Mouse (Mus musculus): ENCODE measurements around the gene Scamp2. TPM values are rescaled to one million over a fixed set of nuclear protein-coding genes. Genes with fewer than 3 reads are reported as not detected.

Gene Scamp2
- polyA plus RNA-seq, 1 experiment = 38.3 TPM

GRCm38 (mm10) chr9:57627892-57628291 lies 67.1 kb downstream of the Scamp2 start:
- no peak overlapping the region for H3K4me3 ChIP-seq
- H3K4me2 ChIP-seq (ENCODE audit: low read depth) = no peak overlapping the region
- H3K79me2 ChIP-seq (ENCODE audit: control insufficient read depth, insufficient read depth) = peaks cover 14% of the 10 kb centered on the region
- H3K36me3 ChIP-seq (ENCODE audit: control insufficient read depth, insufficient read depth) = peaks cover 15% of the 10 kb centered on the region
- no peaks in the 10 kb centered on the region for H3K27me3 ChIP-seq (ENCODE audit: control insufficient read depth, insufficient read depth, insufficient read length)
- TF ChIP-seq SRF (IDR thresholded peaks at IDR 0.05; ENCODE audit: control insufficient read depth, insufficient read length, low read depth) (no peak), TCF12 (IDR thresholded peaks at IDR 0.05; ENCODE audit: insufficient read depth, poor library complexity, severe bottlenecking) (no peak), MYOD1 (IDR thresholded peaks at IDR 0.05; ENCODE audit: control insufficient read depth in 1 of 3, insufficient read length in 2 of 3, low read depth in 2 of 3) (no peak), MYOG (IDR thresholded peaks at IDR 0.05; ENCODE audit: control insufficient read depth in 1 of 3, insufficient read depth in 1 of 3, insufficient read length in 2 of 3, low read depth in 2 of 3) (no peak), REST (IDR thresholded peaks at IDR 0.05; ENCODE audit: insufficient read depth, insufficient read length) (no peak), POLR2A (IDR thresholded peaks at IDR 0.05; ENCODE audit: insufficient read length, low read depth) (no peak), TCF3 (IDR thresholded peaks at IDR 0.05; ENCODE audit: insufficient read length, low read depth) (no peak)
- H3ac ChIP-seq (ENCODE audit: control insufficient read depth, insufficient read length) = no peak overlapping the region

- H3K27me3 ChIP-seq (ENCODE audit: control insufficient read depth, insufficient read depth, insufficient read length) = no peaks in the 10 kb centered on the region
- peaks cover 18% of the 10 kb centered on the region for H3K79me2 ChIP-seq (ENCODE audit: control insufficient read depth, insufficient read depth)
- TF ChIP-seq TCF3 (IDR thresholded peaks at IDR 0.05; ENCODE audit: insufficient read length, low read depth) = no peak
- TF ChIP-seq MYOG (IDR thresholded peaks at IDR 0.05; ENCODE audit: control insufficient read depth in 1 of 3, insufficient read depth in 1 of 3, insufficient read length in 2 of 3, low read depth in 2 of 3) = no peak
- TF ChIP-seq USF1 (IDR thresholded peaks at IDR 0.05; ENCODE audit: low read depth) = no peak
- TF ChIP-seq TCF12 (IDR thresholded peaks at IDR 0.05; ENCODE audit: insufficient read depth, poor library complexity, severe bottlenecking) = no peak
- no peak for TF ChIP-seq POLR2AphosphoS2 (IDR thresholded peaks at IDR 0.05; ENCODE audit: insufficient read length, low read depth)
- no peak for TF ChIP-seq REST (IDR thresholded peaks at IDR 0.05; ENCODE audit: insufficient read depth, insufficient read length)
- no peak for TF ChIP-seq CEBPB (IDR thresholded peaks at IDR 0.05; ENCODE audit: insufficient read depth, poor library complexity, severe bottlenecking)
- TF ChIP-seq E2F4 (IDR thresholded peaks at IDR 0.05; ENCODE audit: insufficient read depth) = no peak
- no peak for TF ChIP-seq POLR2A (IDR thresholded peaks at IDR 0.05; ENCODE audit: insufficient read length, low read depth)
- TF ChIP-seq MYOD1 (IDR thresholded peaks at IDR 0.05; ENCODE audit: control insufficient read depth in 1 of 3, insufficient read length in 2 of 3, low read depth in 2 of 3) = no peak
- no peak for TF ChIP-seq MAX (IDR thresholded peaks at IDR 0.05; ENCODE audit: low read depth)
- TF ChIP-seq SRF (IDR thresholded peaks at IDR 0.05; ENCODE audit: control insufficient read depth, insufficient read length, low read depth) = no peak
- H3K4me2 ChIP-seq (ENCODE audit: low read depth) = no peak overlapping the region
- peaks cover 15% of the 10 kb centered on the region for H3K36me3 ChIP-seq (ENCODE audit: control insufficient read depth, insufficient read depth)
- no peak overlapping the region for H3ac ChIP-seq (ENCODE audit: control insufficient read depth, insufficient read length)
- no peak overlapping the region for H3K4me3 ChIP-seq
Measured at GRCm38 (mm10) chr9:57628717-57629116, 68.0 kb downstream of the Scamp2 start.

GRCm38 (mm10) chr9:57629118-57629874 lies 68.6 kb downstream of the Scamp2 start:
- Histone ChIP-seq H3K27me3 (ENCODE audit: control insufficient read depth, insufficient read depth, insufficient read length) (no peaks in the 10 kb centered on the region), H3ac (ENCODE audit: control insufficient read depth, insufficient read length) (no peak overlapping the region), H3K4me3 (no peak overlapping the region), H3K79me2 (ENCODE audit: control insufficient read depth, insufficient read depth) (peaks cover 22% of the 10 kb centered on the region), H3K4me2 (ENCODE audit: low read depth) (no peak overlapping the region), H3K36me3 (ENCODE audit: control insufficient read depth, insufficient read depth) (peaks cover 15% of the 10 kb centered on the region)
- TF ChIP-seq MAX (IDR thresholded peaks at IDR 0.05; ENCODE audit: low read depth) = no peak
- TF ChIP-seq SRF (IDR thresholded peaks at IDR 0.05; ENCODE audit: control insufficient read depth, insufficient read length, low read depth) = no peak
- TF ChIP-seq CEBPB (IDR thresholded peaks at IDR 0.05; ENCODE audit: insufficient read depth, poor library complexity, severe bottlenecking) = no peak
- TF ChIP-seq USF1 (IDR thresholded peaks at IDR 0.05; ENCODE audit: low read depth) = no peak
- TF ChIP-seq TCF3 (IDR thresholded peaks at IDR 0.05; ENCODE audit: insufficient read length, low read depth) = no peak

GRCm38 (mm10) chr9:57633481-57634024 lies 72.8 kb downstream of the Scamp2 start:
- Histone ChIP-seq H3K79me2 (ENCODE audit: control insufficient read depth, insufficient read depth) (peaks cover 63% of the 10 kb centered on the region), H3ac (ENCODE audit: control insufficient read depth, insufficient read length) (no peak overlapping the region), H3K4me2 (ENCODE audit: low read depth) (peak overlapping the region; percentile 60), H3K36me3 (ENCODE audit: control insufficient read depth, insufficient read depth) (peaks cover 7% of the 10 kb centered on the region), H3K27me3 (ENCODE audit: control insufficient read depth, insufficient read depth, insufficient read length) (no peaks in the 10 kb centered on the region), H3K4me3 (no peak overlapping the region)
- TF ChIP-seq POLR2AphosphoS2 (IDR thresholded peaks at IDR 0.05; ENCODE audit: insufficient read length, low read depth) (no peak), MYOD1 (IDR thresholded peaks at IDR 0.05; ENCODE audit: control insufficient read depth in 1 of 3, insufficient read length in 2 of 3, low read depth in 2 of 3) (peak; percentile 95 to 99 (median 96)), TCF3 (IDR thresholded peaks at IDR 0.05; ENCODE audit: insufficient read length, low read depth) (peak; percentile 67), TCF12 (IDR thresholded peaks at IDR 0.05; ENCODE audit: insufficient read depth, poor library complexity, severe bottlenecking) (peak; percentile 74), MYOG (IDR thresholded peaks at IDR 0.05; ENCODE audit: control insufficient read depth in 1 of 3, insufficient read depth in 1 of 3, insufficient read length in 2 of 3, low read depth in 2 of 3) (peak; percentile 93 to 98 (median 97)), REST (IDR thresholded peaks at IDR 0.05; ENCODE audit: insufficient read depth, insufficient read length) (no peak), POLR2A (IDR thresholded peaks at IDR 0.05; ENCODE audit: insufficient read length, low read depth) (no peak)

- Histone ChIP-seq H3K4me2 (ENCODE audit: low read depth) (peak overlapping the region; percentile 91), H3K79me2 (ENCODE audit: control insufficient read depth, insufficient read depth) (peaks cover 90% of the 10 kb centered on the region), H3K4me3 (no peak overlapping the region), H3K27me3 (ENCODE audit: control insufficient read depth, insufficient read depth, insufficient read length) (no peaks in the 10 kb centered on the region), H3ac (ENCODE audit: control insufficient read depth, insufficient read length) (no peak overlapping the region), H3K36me3 (ENCODE audit: control insufficient read depth, insufficient read depth) (no peaks in the 10 kb centered on the region)
- TF ChIP-seq MYOG (IDR thresholded peaks at IDR 0.05; ENCODE audit: control insufficient read depth in 1 of 3, insufficient read depth in 1 of 3, insufficient read length in 2 of 3, low read depth in 2 of 3) (no peak), MAX (IDR thresholded peaks at IDR 0.05; ENCODE audit: low read depth) (no peak), CEBPB (IDR thresholded peaks at IDR 0.05; ENCODE audit: insufficient read depth, poor library complexity, severe bottlenecking) (no peak), POLR2AphosphoS2 (IDR thresholded peaks at IDR 0.05; ENCODE audit: insufficient read length, low read depth) (no peak), E2F4 (IDR thresholded peaks at IDR 0.05; ENCODE audit: insufficient read depth) (no peak), MYOD1 (IDR thresholded peaks at IDR 0.05; ENCODE audit: control insufficient read depth in 1 of 3, insufficient read length in 2 of 3, low read depth in 2 of 3) (no peak), POLR2A (IDR thresholded peaks at IDR 0.05; ENCODE audit: insufficient read length, low read depth) (no peak)
Measured at GRCm38 (mm10) chr9:57637272-57637671, 76.5 kb downstream of the Scamp2 start.
